Mouse (Mus musculus): ENCODE measurements at regions not wholly inside any gene's neighbourhood (a gene's known extent, or its start where the extent isn't known, plus 50 kb on each side); places are given as distances from the start of the nearest gene placed in this dataset.
"Not testable (repeated sequence)": the region's sequence is repeated elsewhere in the genome, so short reads cannot be mapped to it uniquely, and the experiment has no call there.

DNA sequence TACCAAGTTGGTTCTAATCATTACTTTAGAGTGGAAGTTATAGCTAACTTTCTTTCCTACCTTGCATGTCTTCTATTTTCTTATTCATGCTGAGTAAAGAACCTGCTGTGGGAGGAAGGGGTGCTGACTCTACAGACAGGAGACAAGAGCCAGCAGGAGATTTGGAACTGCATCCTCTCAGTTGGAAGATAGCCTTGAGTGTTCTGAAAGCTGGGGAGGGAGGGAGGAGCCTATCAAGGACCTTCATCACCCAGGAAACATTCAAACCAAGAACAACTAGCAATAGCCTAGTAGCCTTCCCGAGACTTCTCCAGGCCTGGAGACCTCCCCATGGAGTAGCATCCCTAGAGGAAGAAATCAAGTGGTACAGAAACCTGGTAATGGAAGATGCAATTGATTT lies 146.1 kb upstream of the Zfp648 start:
- Histone ChIP-seq H3K27ac (replicated peaks) (no peak overlapping the region), H3K9ac (no peak overlapping the region), H3K4me2 (no peak overlapping the region), H3K4me3 (replicated peaks) (no peak overlapping the region), H3K27me3 (no peaks in the 10 kb centered on the region), H3K4me1 (replicated peaks) (no peaks in the 10 kb centered on the region), H3K9me3 (replicated peaks) (no peaks in the 10 kb centered on the region), H3K36me3 (replicated peaks) (no peaks in the 10 kb centered on the region)
- ATAC-seq (ENCODE audit: insufficient read depth) = no peak
- WGBS (ENCODE audit: insufficient replicate concordance) = 57% methylated on average over 1 of the region's 1 CpGs

DNA sequence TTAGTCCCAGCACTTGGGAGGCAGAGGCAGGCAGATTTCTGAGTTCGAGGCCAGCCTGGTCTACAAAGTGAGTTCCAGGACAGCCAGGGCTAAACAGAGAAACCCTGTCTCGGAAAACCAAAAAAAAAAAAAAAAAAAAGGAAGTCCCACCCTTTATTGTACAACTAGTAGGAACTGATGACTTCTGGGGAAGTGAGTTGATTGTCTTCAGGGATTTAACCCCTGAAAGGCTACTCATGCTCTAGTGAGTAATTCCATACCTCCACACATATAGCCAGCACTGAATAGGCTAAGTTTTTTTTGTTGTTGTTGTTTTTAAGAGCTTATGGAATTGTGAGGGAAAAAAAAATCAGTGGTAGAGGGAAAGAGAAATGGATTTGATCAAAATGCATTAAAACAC lies 139.6 kb upstream of the Zfp648 start:
- H3K4me1 ChIP-seq (replicated peaks); H3K9ac ChIP-seq; H3K27me3 ChIP-seq; H3K27ac ChIP-seq (replicated peaks); H3K4me3 ChIP-seq (replicated peaks); H3K9me3 ChIP-seq (replicated peaks); H3K4me2 ChIP-seq; ATAC-seq (ENCODE audit: insufficient read depth); H3K36me3 ChIP-seq (replicated peaks): not testable (repeated sequence)
- WGBS (ENCODE audit: insufficient replicate concordance) = 17% methylated on average over 2 of the region's 2 CpGs

DNA sequence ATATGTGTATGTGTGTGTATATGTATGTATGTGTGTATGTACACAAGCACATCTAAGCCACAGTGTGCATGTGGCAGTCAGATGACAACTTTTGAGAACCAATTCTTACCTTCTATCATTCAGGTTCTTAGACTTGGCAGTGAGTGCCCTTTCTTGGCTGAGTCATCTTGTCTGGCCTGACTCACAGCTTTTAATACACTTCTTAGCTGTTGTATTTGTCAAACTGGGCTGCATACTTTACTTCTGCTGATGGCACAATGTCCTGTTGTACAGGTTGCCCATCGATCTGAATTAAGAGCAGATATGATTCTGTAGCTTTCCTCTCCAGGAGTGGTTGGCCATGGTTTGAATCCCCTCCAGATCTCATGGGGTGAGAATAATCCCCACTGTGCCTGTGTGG lies 139.1 kb upstream of the Zfp648 start:
- no peaks in the 10 kb centered on the region for H3K36me3 ChIP-seq (replicated peaks)
- no peak overlapping the region for H3K27ac ChIP-seq (replicated peaks)
- H3K27me3 ChIP-seq = no peaks in the 10 kb centered on the region
- no peaks in the 10 kb centered on the region for H3K9me3 ChIP-seq (replicated peaks)
- ATAC-seq (ENCODE audit: insufficient read depth) = no peak
- H3K4me3 ChIP-seq (replicated peaks) = no peak overlapping the region
- H3K4me1 ChIP-seq (replicated peaks) = no peaks in the 10 kb centered on the region
- no peak overlapping the region for H3K4me2 ChIP-seq
- no peak overlapping the region for H3K9ac ChIP-seq
- 49% methylated on average over 1 of the region's 1 CpGs for WGBS (ENCODE audit: insufficient replicate concordance)

DNA sequence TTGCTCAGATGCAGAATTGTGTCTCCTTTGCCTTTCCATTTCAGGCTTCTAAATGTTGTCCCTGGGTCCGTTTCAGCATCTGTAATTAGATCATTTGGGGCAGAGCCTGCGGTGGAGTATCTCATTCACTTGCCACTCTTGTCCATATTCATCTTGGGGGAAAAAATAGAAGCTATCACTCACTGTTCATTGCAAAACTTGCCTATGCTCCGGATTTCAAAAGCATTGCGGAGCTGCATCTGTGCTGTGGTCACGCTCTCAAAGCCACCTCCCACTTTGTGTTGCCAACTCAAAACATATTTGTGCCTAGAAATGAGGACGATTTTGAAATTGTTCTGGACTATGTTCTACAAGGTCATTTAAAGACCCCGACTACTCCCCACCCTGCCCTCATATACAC lies 138.3 kb upstream of the Zfp648 start:
- H3K9ac ChIP-seq = no peak overlapping the region
- no peaks in the 10 kb centered on the region for H3K9me3 ChIP-seq (replicated peaks)
- ATAC-seq (ENCODE audit: insufficient read depth) = no peak
- no peak overlapping the region for H3K4me3 ChIP-seq (replicated peaks)
- H3K27me3 ChIP-seq = no peaks in the 10 kb centered on the region
- H3K36me3 ChIP-seq (replicated peaks) = no peaks in the 10 kb centered on the region
- 66% methylated on average over 7 of the region's 7 CpGs for WGBS (ENCODE audit: insufficient replicate concordance)
- H3K27ac ChIP-seq (replicated peaks) = no peak overlapping the region
- H3K4me2 ChIP-seq = no peak overlapping the region
- H3K4me1 ChIP-seq (replicated peaks) = no peaks in the 10 kb centered on the region

DNA sequence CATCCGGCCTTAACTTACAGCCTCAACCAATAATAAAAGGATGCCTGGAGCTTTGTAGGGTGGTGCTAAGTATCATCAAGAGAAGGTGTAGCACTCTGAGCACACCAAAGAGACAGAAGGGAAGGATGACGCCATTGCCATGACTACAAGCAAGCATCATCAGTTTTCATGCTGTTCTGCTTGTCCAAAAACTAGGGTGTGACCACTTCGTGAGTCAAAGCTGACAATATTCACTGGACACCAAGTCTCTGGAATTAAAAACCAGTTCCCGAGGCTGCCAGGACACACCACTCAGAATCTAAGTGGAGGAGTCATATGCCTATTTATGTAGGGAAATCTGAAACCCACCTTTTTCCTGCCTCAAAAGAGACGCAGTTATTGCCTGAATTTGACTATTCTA lies 136.4 kb upstream of the Zfp648 start:
- Histone ChIP-seq H3K4me3 (replicated peaks) (no peak overlapping the region), H3K4me1 (replicated peaks) (no peaks in the 10 kb centered on the region), H3K27me3 (no peaks in the 10 kb centered on the region), H3K9ac (no peak overlapping the region), H3K36me3 (replicated peaks) (no peaks in the 10 kb centered on the region), H3K27ac (replicated peaks) (no peak overlapping the region), H3K4me2 (no peak overlapping the region), H3K9me3 (replicated peaks) (no peaks in the 10 kb centered on the region)
- no peak for ATAC-seq (ENCODE audit: insufficient read depth)
- WGBS (ENCODE audit: insufficient replicate concordance) = 63% methylated on average over 5 of the region's 5 CpGs

DNA sequence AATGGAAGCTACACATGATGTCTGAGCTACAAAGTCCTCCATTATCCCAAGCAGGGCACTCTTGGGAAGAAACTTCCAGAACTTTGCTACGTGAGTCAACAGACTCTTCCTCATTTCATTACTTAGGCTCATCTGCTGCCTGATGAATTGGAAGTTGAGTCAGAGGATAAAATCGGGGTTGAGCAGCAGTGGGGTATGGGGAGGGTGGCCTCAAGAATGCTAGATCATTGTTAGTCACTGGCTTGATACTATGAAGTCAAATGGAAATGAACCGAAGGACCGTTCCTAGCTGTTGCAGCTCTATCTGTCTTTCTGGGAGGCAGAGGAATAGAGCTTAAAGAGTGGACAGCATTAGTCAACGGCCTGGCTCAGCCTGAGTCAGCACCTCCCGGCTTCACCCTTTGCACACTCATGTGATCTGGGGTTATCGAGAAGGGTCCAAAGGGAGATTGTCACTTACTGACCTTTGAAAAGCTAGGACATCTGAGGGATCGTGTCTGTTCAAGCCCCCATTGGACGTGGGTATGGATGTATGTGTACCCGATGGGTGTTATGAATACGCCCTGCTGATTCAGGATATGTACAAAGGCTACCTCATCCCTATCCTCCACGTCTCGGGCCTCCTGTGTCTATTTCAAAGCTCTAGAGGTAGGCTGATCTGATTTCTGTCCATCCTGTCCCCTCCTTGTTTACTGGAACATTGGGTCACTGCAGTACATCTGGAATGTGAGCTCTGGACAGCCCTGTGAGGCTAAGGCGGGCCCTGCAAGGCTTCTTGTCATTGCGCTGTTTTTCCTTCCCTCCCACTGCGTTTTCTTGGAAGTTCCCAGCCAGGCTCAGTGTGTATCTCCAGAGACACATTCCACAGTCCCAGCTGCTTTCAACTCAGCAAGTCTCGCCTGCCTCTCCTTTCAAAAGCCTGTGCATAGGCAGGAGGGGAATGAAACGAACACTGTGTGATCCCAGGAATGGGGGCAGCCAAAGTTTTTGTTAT lies 135.4 kb upstream of the Zfp648 start:
- no peaks in the 10 kb centered on the region for H3K9me3 ChIP-seq (replicated peaks)
- H3K4me2 ChIP-seq = no peak overlapping the region
- H3K36me3 ChIP-seq (replicated peaks) = no peaks in the 10 kb centered on the region
- H3K27me3 ChIP-seq = no peaks in the 10 kb centered on the region
- H3K9ac ChIP-seq = no peak overlapping the region
- no peak for ATAC-seq (ENCODE audit: insufficient read depth)
- no peak overlapping the region for H3K27ac ChIP-seq (replicated peaks)
- no peak overlapping the region for H3K4me3 ChIP-seq (replicated peaks)
- H3K4me1 ChIP-seq (replicated peaks) = no peaks in the 10 kb centered on the region
- WGBS (ENCODE audit: insufficient replicate concordance) = 63% methylated on average over 18 of the region's 18 CpGs

DNA sequence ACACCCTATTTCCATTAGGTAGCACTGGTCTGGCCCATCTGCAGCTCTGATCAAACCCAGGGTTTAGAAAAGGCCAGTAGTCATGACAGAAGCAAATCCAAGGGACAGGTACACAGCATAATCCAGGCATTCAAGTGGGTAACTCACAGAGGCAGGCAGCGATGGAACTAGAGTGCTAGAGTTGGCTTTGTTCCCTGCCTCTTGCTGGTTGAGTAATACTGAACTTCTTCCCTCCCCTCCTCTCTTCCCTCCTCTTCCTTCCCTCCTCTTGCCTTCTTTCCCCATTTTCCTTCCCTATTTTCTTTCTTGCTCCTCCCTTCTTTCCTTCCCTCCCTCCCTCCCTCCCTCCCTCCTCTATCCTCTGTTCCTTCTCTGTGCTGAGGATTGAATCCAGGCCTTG lies 133.1 kb upstream of the Zfp648 start:
- H3K27ac ChIP-seq (replicated peaks) = no peak overlapping the region
- no peaks in the 10 kb centered on the region for H3K4me1 ChIP-seq (replicated peaks)
- ATAC-seq (ENCODE audit: insufficient read depth) = no peak
- H3K4me3 ChIP-seq (replicated peaks) = no peak overlapping the region
- no peaks in the 10 kb centered on the region for H3K36me3 ChIP-seq (replicated peaks)
- H3K9ac ChIP-seq = no peak overlapping the region
- H3K9me3 ChIP-seq (replicated peaks) = no peaks in the 10 kb centered on the region
- WGBS (ENCODE audit: insufficient replicate concordance) = 67% methylated on average over 1 of the region's 1 CpGs
- no peak overlapping the region for H3K4me2 ChIP-seq
- no peaks in the 10 kb centered on the region for H3K27me3 ChIP-seq

DNA sequence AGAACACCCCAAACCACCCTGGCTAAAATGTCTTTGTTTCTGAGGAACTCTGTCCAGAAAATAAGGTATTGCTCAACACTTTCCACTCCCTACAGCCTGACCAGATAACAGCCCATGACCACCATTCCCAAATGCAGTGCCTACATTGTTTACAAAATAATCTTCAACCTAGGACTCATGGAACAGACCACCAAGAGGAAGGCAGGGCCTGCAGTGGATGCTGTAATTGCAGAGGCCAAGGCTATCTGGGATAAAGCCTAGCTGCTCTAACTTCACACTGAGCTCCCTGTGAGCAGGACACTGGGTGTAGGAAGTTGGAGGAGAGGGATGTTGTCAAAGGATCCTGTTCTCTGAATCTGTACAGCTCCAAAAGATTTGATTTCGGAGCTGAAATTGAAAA lies 126.7 kb upstream of the Zfp648 start:
- H3K4me1 ChIP-seq (replicated peaks) = no peaks in the 10 kb centered on the region
- no peaks in the 10 kb centered on the region for H3K9me3 ChIP-seq (replicated peaks)
- H3K4me2 ChIP-seq = no peak overlapping the region
- H3K27ac ChIP-seq (replicated peaks) = no peak overlapping the region
- H3K27me3 ChIP-seq = no peaks in the 10 kb centered on the region
- no peak overlapping the region for H3K9ac ChIP-seq
- WGBS (ENCODE audit: insufficient replicate concordance) = 73% methylated on average over 1 of the region's 1 CpGs
- no peak for ATAC-seq (ENCODE audit: insufficient read depth)
- H3K4me3 ChIP-seq (replicated peaks) = no peak overlapping the region
- H3K36me3 ChIP-seq (replicated peaks) = no peaks in the 10 kb centered on the region

DNA sequence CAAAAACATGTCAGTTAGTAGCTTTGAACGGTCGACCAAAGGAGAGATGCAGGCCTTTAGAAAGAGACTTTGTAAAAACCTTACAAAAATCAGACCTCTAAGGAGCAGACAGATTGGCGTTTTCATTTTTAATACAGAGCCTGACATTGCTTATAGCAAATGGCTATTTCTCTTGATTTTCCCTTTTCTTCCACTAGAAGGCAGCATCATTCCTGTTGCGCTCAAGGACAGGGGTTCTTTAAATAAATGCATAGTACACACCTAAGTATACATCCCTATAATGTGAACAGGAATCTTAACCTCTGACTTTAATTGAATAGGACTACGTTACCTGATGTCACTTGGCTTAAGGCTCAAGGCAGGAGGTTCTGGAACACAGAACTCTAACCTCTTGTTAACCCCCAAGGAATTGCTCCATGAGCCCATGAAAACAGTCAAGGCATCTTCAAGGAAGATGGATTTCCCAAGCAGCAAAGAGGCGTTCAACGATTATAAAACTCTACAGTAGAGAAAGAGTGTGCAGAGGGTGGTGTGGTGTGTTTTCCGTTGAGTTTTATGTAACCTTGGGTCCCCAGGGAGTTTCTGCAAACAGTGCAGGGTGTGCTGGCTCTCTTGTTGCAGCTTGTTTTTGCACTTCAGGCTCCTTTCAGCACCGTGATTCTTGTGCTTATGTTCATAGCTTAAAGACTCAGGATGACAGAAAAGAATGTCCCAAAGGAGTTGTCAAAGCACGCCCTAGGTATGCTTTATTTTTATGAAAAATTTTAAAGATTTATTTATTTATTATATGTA lies 124.1 kb upstream of the Zfp648 start:
- no peak for ATAC-seq (ENCODE audit: insufficient read depth)
- Histone ChIP-seq H3K4me2 (no peak overlapping the region), H3K36me3 (replicated peaks) (no peaks in the 10 kb centered on the region), H3K27me3 (no peaks in the 10 kb centered on the region), H3K4me3 (replicated peaks) (no peak overlapping the region), H3K9ac (no peak overlapping the region), H3K4me1 (replicated peaks) (no peaks in the 10 kb centered on the region), H3K27ac (replicated peaks) (no peak overlapping the region), H3K9me3 (replicated peaks) (no peaks in the 10 kb centered on the region)
- 46% methylated on average over 10 of the region's 10 CpGs for WGBS (ENCODE audit: insufficient replicate concordance)

DNA sequence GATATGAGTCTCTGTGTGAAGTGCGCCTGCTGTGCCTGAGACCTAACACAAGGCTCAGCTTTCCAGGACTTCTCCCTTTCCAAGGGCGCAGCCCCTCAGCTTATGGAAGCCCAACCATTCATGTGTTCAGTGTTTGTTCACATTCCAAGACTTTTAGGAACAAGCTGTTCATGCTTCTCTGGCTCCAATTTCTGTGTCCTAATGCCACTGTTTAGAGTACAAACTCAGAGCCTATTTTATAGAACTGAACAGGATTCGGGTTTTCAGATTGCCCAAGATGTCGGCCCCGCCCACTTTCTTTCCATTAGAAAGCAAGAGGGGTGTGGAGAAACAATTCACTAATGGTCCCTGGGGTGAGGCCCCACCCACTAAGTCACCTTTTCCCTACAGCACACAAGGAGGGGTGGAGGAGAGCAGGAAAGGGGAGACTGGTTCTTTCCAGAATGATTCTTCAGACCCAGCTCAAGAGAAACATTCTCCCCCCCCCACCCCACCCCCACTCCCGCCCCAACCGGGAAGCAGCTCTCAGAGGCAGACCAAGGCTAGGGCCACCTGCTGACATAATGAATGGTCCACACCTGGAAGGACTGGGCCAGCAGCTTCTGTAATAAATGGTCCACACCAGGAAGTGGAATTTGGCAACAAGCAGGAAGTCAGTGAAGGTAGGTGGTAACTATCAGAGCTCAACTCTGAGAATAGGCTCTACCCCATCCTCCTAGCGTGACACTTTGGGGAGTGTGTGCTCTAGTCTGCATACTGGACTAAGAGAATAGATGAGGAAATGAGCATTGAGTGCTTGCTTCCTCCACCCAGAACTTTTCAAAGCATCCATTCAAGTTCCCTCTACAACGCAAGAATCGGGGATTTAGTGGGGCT lies 120.2 kb upstream of the Zfp648 start:
- no peak overlapping the region for H3K4me2 ChIP-seq
- H3K27ac ChIP-seq (replicated peaks) = no peak overlapping the region
- 57% methylated on average over 10 of the region's 10 CpGs for WGBS (ENCODE audit: insufficient replicate concordance)
- H3K9me3 ChIP-seq (replicated peaks) = no peaks in the 10 kb centered on the region
- 0 out of 2 replicates have a peak, but pooled peaks have one; percentile 15 for ATAC-seq (ENCODE audit: insufficient read depth)
- no peak overlapping the region for H3K4me3 ChIP-seq (replicated peaks)
- no peaks in the 10 kb centered on the region for H3K27me3 ChIP-seq
- H3K9ac ChIP-seq = no peak overlapping the region
- no peaks in the 10 kb centered on the region for H3K4me1 ChIP-seq (replicated peaks)
- no peaks in the 10 kb centered on the region for H3K36me3 ChIP-seq (replicated peaks)

DNA sequence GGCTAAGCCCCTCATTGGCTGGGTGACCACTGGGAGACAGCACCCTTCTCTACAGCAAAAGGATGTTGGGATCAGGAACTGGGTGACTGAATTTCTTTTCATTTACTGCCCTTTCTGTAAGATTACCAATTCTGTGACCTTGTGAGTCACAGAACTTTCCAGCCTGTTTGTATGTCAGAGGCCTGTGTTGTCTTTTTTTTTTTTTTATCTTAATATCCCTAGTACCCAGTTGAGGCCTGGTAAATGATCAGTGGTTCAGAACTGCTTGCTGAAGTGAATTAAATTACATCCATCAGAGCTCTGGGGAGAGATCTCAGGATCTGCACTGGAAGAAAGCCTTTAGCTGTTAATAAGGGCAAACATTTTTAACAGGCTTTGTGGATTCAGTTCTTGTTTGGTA lies 114.8 kb upstream of the Zfp648 start:
- Histone ChIP-seq H3K27ac (replicated peaks) (no peak overlapping the region), H3K4me2 (no peak overlapping the region), H3K4me3 (replicated peaks) (no peak overlapping the region), H3K36me3 (replicated peaks) (no peaks in the 10 kb centered on the region), H3K4me1 (replicated peaks) (no peaks in the 10 kb centered on the region), H3K9me3 (replicated peaks) (no peaks in the 10 kb centered on the region), H3K9ac (no peak overlapping the region), H3K27me3 (no peaks in the 10 kb centered on the region)
- no peak for ATAC-seq (ENCODE audit: insufficient read depth)
